Mouse (Mus musculus): ENCODE data around the gene Grm8.

- TF ChIP-seq CTCF (IDR thresholded peaks at IDR 0.05) (no peak), EP300 (IDR thresholded peaks at IDR 0.05; ENCODE audit: insufficient read depth, low read depth, low read length) (no peak)
Observed at GRCm38 (mm10) chr6:27885786-27886185, 249.2 kb downstream of the Grm8 start.

All from heart, adult 2 months (tissue).